ENCODE assay signal across 7 mouse cellular contexts in genomic region chrX:7375322-7375715, GRCm38 (mm10). TPM values are rescaled to one million over a fixed set of nuclear protein-coding genes. Genes with fewer than 3 reads are reported as not detected.
DNase-seq lines count a peak whose midpoint lies in the region; ATAC-seq and TF ChIP-seq lines count a peak whose summit lies in the region.

No protein-coding gene starts in this region.

- H3K36me3 ChIP-seq in lung, embryonic 15.5 days: no peaks in the 10 kb centered on the region
- no peaks in the 10 kb centered on the region; the same call in 1 of the 2 replicates for H3K36me3 ChIP-seq in embryonic facial prominence, embryonic 13.5 days
- no peaks in the 10 kb centered on the region for H3K36me3 ChIP-seq in hindbrain, postnatal 0 days (ENCODE audit: insufficient read depth, low read length)
- H3K36me3 ChIP-seq in neural tube, embryonic 12.5 days: no peaks in the 10 kb centered on the region

- H3K27me3 ChIP-seq in lung, embryonic 15.5 days: no peaks in the 10 kb centered on the region
- H3K27me3 ChIP-seq in embryonic facial prominence, embryonic 13.5 days: no peaks in the 10 kb centered on the region
- H3K27me3 ChIP-seq in hindbrain, postnatal 0 days (ENCODE audit: insufficient read depth, low read length): no peaks in the 10 kb centered on the region
- H3K27me3 ChIP-seq in neural tube, embryonic 12.5 days (replicated peaks): no peaks in the 10 kb centered on the region

- H3K27ac ChIP-seq in lung, embryonic 15.5 days: peak overlapping the region; percentile 93
- peak overlapping the region; percentile 94 for H3K27ac ChIP-seq in embryonic facial prominence, embryonic 13.5 days
- H3K27ac ChIP-seq in hindbrain, postnatal 0 days: peak overlapping the region; percentile 84
- no peak overlapping the region for H3K27ac ChIP-seq in neural tube, embryonic 12.5 days

- peak; percentile 43 for ATAC-seq in lung, embryonic 15.5 days (ENCODE audit: borderline replicate concordance, extremely low read depth, low FRiP score, low TSS enrichment)
- ATAC-seq in embryonic facial prominence, embryonic 13.5 days (ENCODE audit: insufficient number of reproducible peaks, insufficient read depth, low FRiP score, low TSS enrichment, low read depth): peak; percentile 57; the same call in 1 of the 2 replicates
- peak; percentile 47; the same call in 1 of the 2 replicates for ATAC-seq in hindbrain, postnatal 0 days
- peak; percentile 38; the same call in 1 of the 2 replicates for ATAC-seq in neural tube, embryonic 12.5 days (ENCODE audit: low FRiP score, low read depth)
- no peak for ATAC-seq in CD4-positive, CD25-positive, alpha-beta regulatory T cell, adult 4 months

- WGBS in lung, embryonic 15.5 days: 31% methylated on average over 40 of the region's 40 CpGs
- WGBS in embryonic facial prominence, embryonic 13.5 days: 19% methylated on average over 40 of the region's 40 CpGs
- WGBS in hindbrain, postnatal 0 days: 53% methylated on average over 23 of the region's 40 CpGs
- 16% methylated on average over 40 of the region's 40 CpGs for WGBS in neural tube, embryonic 12.5 days

- H3K4me2 ChIP-seq in lung, embryonic 15.5 days: peak overlapping the region; percentile 85
- peak overlapping the region; percentile 73 for H3K4me2 ChIP-seq in embryonic facial prominence, embryonic 13.5 days
- H3K4me2 ChIP-seq in hindbrain, postnatal 0 days (ENCODE audit: low read depth, low read length): peak overlapping the region; percentile 65
- H3K4me2 ChIP-seq in neural tube, embryonic 12.5 days (replicated peaks): peak overlapping the region; percentile 78

- H3K4me1 ChIP-seq in lung, embryonic 15.5 days: no peaks in the 10 kb centered on the region
- H3K4me1 ChIP-seq in embryonic facial prominence, embryonic 13.5 days: no peaks in the 10 kb centered on the region; the same call in 1 of the 2 replicates
- H3K4me1 ChIP-seq in hindbrain, postnatal 0 days (ENCODE audit: insufficient read depth, low read length): no peaks in the 10 kb centered on the region
- H3K4me1 ChIP-seq in neural tube, embryonic 12.5 days: no peaks in the 10 kb centered on the region

- no peaks in the 10 kb centered on the region for H3K9me3 ChIP-seq in lung, embryonic 15.5 days
- no peaks in the 10 kb centered on the region for H3K9me3 ChIP-seq in embryonic facial prominence, embryonic 13.5 days
- H3K9me3 ChIP-seq in hindbrain, postnatal 0 days (ENCODE audit: low read length): no peaks in the 10 kb centered on the region; the same call in 1 of the 2 replicates
- no peaks in the 10 kb centered on the region for H3K9me3 ChIP-seq in neural tube, embryonic 12.5 days

- peak overlapping the region; percentile 61 for H3K4me3 ChIP-seq in lung, embryonic 15.5 days
- peak overlapping the region; percentile 56 for H3K4me3 ChIP-seq in embryonic facial prominence, embryonic 13.5 days
- peak overlapping the region; percentile 50 for H3K4me3 ChIP-seq in hindbrain, postnatal 0 days (ENCODE audit: low read length)
- peak overlapping the region; percentile 50 for H3K4me3 ChIP-seq in neural tube, embryonic 12.5 days

- peak overlapping the region; percentile 59 for H3K9ac ChIP-seq in lung, embryonic 15.5 days
- peak overlapping the region; percentile 74 for H3K9ac ChIP-seq in embryonic facial prominence, embryonic 13.5 days
- peak overlapping the region; percentile 61 for H3K9ac ChIP-seq in hindbrain, postnatal 0 days (replicated peaks; ENCODE audit: low read length)
- peak overlapping the region; percentile 72 for H3K9ac ChIP-seq in neural tube, embryonic 12.5 days

- DNase-seq in lung, postnatal 4 days: no peak
- no peak for DNase-seq in hindbrain, postnatal 0 days (ENCODE audit: low spot score)
- no peak for DNase-seq in cerebellum, adult 9-10 months

- no peak for TF ChIP-seq CTCF in hindbrain, postnatal 0 days (IDR thresholded peaks at IDR 0.05; ENCODE audit: low read depth)

RNA-seq across cellular contexts. Expression of gene Usp27x, which starts 0.3 kb away (rescaled TPM):
- polyA plus RNA-seq in lung, embryonic 15.5 days (2015; fragmentation: Nextera tagmentation; extraction: Ambion mirVana): 0.81 and 0.93 TPM in 2 replicates
- 1.3 and 1.7 TPM in 2 replicates for polyA plus RNA-seq in embryonic facial prominence, embryonic 13.5 days (2015; fragmentation: Nextera tagmentation; extraction: Ambion mirVana)
- 8.5 and 11.3 TPM in 2 replicates for total RNA-seq in hindbrain, postnatal 0 days (2014; rRNA removed)
- 2.0 and 2.2 TPM in 2 replicates for polyA plus RNA-seq in hindbrain, postnatal 0 days (2015; fragmentation: Nextera tagmentation; extraction: Ambion mirVana)
- 1.3 and 1.6 TPM in 2 replicates for polyA plus RNA-seq in neural tube, embryonic 12.5 days (2016; fragmentation: Nextera tagmentation; extraction: Ambion mirVana)
- under 1 TPM; 0.27 to 0.48 TPM for polyA plus RNA-seq in CD4-positive, CD25-positive, alpha-beta regulatory T cell, adult 4 months (2017; shearing (Covaris generic))

RNA-seq across cellular contexts. Expression of gene Clcn5, which starts 56.2 kb away (rescaled TPM):
- 8.3 and 8.6 TPM in 2 replicates for polyA plus RNA-seq in lung, embryonic 15.5 days (2015; fragmentation: Nextera tagmentation; extraction: Ambion mirVana)
- polyA plus RNA-seq in embryonic facial prominence, embryonic 13.5 days (2015; fragmentation: Nextera tagmentation; extraction: Ambion mirVana): 12.0 and 13.1 TPM in 2 replicates
- total RNA-seq in hindbrain, postnatal 0 days (2014; rRNA removed): 31.1 and 31.8 TPM in 2 replicates
- polyA plus RNA-seq in hindbrain, postnatal 0 days (2015; fragmentation: Nextera tagmentation; extraction: Ambion mirVana): 6.7 and 7.9 TPM in 2 replicates
- 12.9 and 14.3 TPM in 2 replicates for polyA plus RNA-seq in neural tube, embryonic 12.5 days (2016; fragmentation: Nextera tagmentation; extraction: Ambion mirVana)
- 1 to 10 TPM; 1.9 to 3.3 TPM for polyA plus RNA-seq in CD4-positive, CD25-positive, alpha-beta regulatory T cell, adult 4 months (2017; shearing (Covaris generic))
